Mouse (Mus musculus) cortical plate, adult 2 months (tissue): ENCODE data around the gene Hpcal4. TPM values are rescaled to one million over a fixed set of nuclear protein-coding genes. Genes with fewer than 3 reads are reported as not detected.
A peak's percentile ranks its signal among the peaks of the same experiment; 100 is the strongest.
"Not testable (repeated sequence)": the region's sequence is repeated elsewhere in the genome, so short reads cannot be mapped to it uniquely, and the experiment has no call there.

Experiments
- H3K27ac ChIP-seq: fragments of 200-500 bp; 2 replicates; pipeline ENCODE4 v1.5.1; 2012; ENCODE audit warnings: low read length, control low read depth, inconsistent platforms; ENCODE audit not compliant: insufficient read depth
- H3K4me1 ChIP-seq: fragments of 200-500 bp; 2 replicates; pipeline ENCODE4 v1.6.1; 2011; ENCODE audit warnings: low read length; ENCODE audit not compliant: control insufficient read depth, insufficient read depth
- H3K4me3 ChIP-seq: fragments of 200-500 bp; 2 replicates; pipeline ENCODE4 v1.5.1; 2011; ENCODE audit warnings: mild to moderate bottlenecking, low read length, control low read depth; ENCODE audit not compliant: insufficient read depth
- CTCF ChIP-seq: fragments of 200-500 bp; IDR thresholded peaks from 2 replicates; pipeline ENCODE4 v1.5.1; 2011; ENCODE audit warnings: mild to moderate bottlenecking, control low read depth, low read length; ENCODE audit not compliant: insufficient read depth; ENCODE audit errors: extremely low read depth
- POLR2A ChIP-seq: fragments of 200-500 bp; IDR thresholded peaks from 2 replicates; pipeline ENCODE4 v1.6.1; 2011; ENCODE audit warnings: mild to moderate bottlenecking, low read length, control low read depth; ENCODE audit not compliant: insufficient read depth; ENCODE audit errors: extremely low read depth
- polyA plus RNA-seq: library from polyadenylated mRNA; depleted of rRNA; stranded (reverse); fragments of >200 nt; gene quantifications from 2 replicates; pipeline ENCODE4 v1.2.3, GENCODE M21; 2012

Hpcal4 gene
- polyA plus RNA-seq, 1 experiment: 562 TPM

DNA sequence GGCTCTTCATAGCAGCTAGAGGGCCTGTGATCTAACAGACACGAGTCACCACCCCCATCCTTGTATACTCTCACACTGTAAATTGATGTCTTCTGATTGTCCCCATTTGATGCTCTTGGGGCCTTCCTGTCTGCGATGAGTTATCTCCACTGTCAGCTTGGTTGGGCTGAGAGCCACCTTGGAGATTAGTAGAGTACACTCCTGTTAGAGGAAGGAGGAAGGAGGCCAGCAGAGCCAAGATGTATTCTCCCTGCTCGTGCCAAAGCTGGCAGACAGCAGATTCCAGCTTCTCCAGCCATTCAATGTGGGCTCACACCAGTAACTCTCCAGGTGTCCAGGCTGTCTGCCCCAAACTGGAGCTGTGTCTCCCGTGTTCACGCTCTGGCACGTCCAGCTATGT is 22.5 kb upstream of the Hpcal4 start:
- TF ChIP-seq POLR2A (no peak), CTCF (no peak)
- H3K27ac ChIP-seq: no peak overlapping the region
- peaks cover 5% of the 10 kb centered on the region; the same call in 1 of the 2 replicates for H3K4me1 ChIP-seq
- H3K4me3 ChIP-seq: no peak overlapping the region

DNA sequence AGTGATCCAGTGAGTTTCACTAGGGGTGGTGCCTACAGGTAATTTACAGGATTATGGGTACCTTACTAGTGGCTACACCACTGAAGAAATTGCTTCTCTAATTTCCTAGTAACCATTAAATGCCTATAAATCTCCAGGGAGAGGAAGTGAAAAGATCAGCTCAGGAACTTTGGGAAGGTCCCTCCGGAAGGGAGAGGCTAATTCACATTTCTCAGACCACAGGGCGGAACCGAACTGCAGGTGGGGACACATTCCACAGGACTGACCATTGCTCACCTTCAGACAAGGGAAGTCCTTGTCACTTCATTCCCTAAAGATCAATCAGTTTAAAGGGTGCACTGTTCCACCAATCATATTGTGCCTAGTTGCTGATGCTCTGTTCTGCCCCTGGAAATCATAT is 21.8 kb upstream of the Hpcal4 start:
- H3K4me3 ChIP-seq, H3K27ac ChIP-seq, H3K4me1 ChIP-seq: not testable (repeated sequence)

DNA sequence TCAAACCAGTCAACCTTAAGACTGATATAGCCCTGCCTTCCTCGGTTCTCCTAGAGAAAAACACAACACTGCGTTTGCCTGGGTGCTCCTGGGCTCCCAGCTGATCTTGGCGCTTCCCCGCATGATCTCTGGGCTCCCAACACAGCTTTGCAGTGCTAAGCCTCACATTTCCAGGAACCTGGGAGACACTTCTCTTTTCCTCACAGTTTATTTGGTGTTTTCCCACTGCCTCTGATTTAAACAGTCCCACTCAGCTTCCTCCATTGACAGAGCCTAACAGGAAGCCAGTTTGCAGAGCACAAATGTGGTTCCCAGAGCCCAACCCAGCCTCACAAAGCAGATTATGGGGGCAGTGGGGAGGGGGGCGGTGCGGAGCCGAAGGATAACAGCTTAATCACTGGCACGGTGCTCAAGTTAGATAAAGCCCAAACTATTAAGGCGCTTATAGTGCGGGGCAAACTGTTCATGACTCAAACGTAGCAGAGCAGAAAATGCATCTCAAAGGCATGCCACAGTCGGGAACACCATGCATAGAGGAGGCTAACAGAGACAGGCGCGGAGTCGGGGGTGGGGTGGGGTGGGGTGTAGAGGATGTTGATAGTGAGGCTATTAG is 20.6 kb upstream of the Hpcal4 start:
- H3K4me1 ChIP-seq: peaks cover 5% of the 10 kb centered on the region; the same call in 1 of the 2 replicates
- H3K4me3 ChIP-seq: no peak overlapping the region
- no peak for TF ChIP-seq CTCF
- TF ChIP-seq POLR2A: no peak
- no peak overlapping the region for H3K27ac ChIP-seq

DNA sequence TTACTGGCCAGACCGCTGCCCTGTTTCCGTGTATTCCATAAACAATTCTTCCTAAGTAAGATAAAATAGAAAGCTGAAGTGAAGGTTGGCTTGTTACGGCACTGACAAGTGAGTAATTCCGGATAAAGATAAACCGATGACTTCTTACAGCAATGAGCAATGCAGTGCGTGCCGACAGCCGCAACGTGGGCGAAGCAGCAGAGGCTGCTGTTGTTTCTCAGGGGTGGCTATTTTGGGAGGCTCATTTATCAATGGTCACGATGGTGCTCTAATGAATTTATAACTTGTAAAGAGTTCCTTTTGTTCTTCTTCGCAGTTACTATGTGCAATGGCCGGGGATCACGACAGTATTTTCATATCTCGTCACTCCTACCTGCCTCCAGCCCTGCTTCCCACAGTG is 18.9 kb upstream of the Hpcal4 start:
- H3K27ac ChIP-seq: no peak overlapping the region
- TF ChIP-seq CTCF: no peak
- TF ChIP-seq POLR2A: no peak

GRCm38 (mm10) chr4:123171811-123172210 is 11.2 kb upstream of the Hpcal4 start:
- no peak for TF ChIP-seq POLR2A
- no peak for TF ChIP-seq CTCF
- Histone ChIP-seq H3K4me1 (no peaks in the 10 kb centered on the region), H3K27ac (no peak overlapping the region), H3K4me3 (no peak overlapping the region)

More for the DNA sequence above, 18.9 kb upstream of the Hpcal4 start:
- H3K4me3 ChIP-seq: no peak overlapping the region
- H3K4me1 ChIP-seq: peaks cover 5% of the 10 kb centered on the region; the same call in 1 of the 2 replicates

DNA sequence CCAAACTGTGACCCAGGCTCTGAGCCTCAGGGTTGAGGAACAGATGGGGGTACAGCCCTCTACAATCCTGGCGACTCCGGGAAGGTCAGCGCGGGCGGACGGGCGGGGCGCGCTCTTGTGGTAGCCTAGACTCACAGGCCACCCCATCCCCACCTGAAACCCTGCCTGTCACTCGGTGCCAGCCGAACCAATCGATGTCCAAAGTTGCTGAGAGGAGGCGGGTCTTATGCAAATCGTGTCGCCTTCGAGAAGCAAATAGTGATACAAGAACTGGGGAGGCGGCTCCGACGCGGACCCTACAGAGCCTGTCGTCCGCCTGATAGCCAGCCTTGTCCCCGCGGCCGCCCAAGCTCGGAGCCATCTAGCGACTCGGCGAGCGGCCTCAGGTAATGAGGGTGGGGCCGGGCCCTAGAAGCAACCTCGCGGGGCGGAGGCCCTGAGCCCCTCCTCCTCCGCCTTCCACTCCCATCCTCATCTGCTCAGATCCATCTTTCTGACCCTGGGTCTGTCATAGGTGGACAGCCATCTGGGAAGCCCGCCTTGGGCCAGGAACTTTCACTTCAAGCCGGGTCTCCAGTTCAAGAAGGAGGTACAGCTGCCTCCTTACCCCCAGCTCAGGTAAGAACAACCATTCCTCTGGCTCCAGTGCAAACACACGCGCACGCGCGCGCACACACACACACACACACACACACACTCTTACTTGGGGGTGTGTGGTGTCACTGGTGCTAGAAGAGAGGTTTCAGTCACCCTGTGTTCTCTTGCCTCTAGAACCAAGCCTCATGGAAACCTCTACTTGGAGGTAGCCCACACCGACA is 421 bp downstream of the Hpcal4 start:
- Histone ChIP-seq H3K27ac (peak overlapping the region; percentile 53), H3K4me1 (peaks cover 6% of the 10 kb centered on the region; the same call in 1 of the 2 replicates), H3K4me3 (peak overlapping the region; percentile 62)
- TF ChIP-seq CTCF: no peak
- TF ChIP-seq POLR2A: peak; percentile 76

DNA sequence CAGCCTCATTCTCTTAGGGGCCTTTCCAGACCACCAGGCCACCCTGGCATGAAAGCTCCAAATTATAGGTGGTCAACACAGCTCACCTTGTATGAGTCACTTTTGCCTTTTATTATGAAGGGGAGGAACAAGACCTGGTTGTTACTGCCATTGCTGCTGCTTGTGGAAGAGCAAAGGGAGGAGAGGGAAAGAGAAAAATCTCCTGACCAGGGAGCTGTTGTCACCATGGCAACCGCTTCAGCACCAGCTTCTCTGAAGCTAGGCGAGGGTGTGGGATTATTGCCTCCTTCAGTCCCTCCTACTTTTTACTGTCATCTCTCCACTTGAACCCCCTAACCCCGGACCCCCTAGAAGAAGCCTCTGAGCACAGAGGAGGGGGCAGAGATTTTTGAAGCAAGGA is 1.8 kb downstream of the Hpcal4 start:
- H3K27ac ChIP-seq: peak overlapping the region; percentile 51; the same call in 1 of the 2 replicates
- H3K4me1 ChIP-seq: peaks cover 6% of the 10 kb centered on the region; the same call in 1 of the 2 replicates
- peak overlapping the region; percentile 62 for H3K4me3 ChIP-seq
- peak; percentile 39; the same call in 1 of the 2 replicates for TF ChIP-seq POLR2A
- TF ChIP-seq CTCF: no peak

GRCm38 (mm10) chr4:123192336-123192735 is 9.3 kb downstream of the Hpcal4 start:
- no peak overlapping the region for H3K4me3 ChIP-seq
- no peak overlapping the region for H3K27ac ChIP-seq
- peaks cover 6% of the 10 kb centered on the region; the same call in 1 of the 2 replicates for H3K4me1 ChIP-seq
- TF ChIP-seq POLR2A: no peak
- no peak for TF ChIP-seq CTCF

DNA sequence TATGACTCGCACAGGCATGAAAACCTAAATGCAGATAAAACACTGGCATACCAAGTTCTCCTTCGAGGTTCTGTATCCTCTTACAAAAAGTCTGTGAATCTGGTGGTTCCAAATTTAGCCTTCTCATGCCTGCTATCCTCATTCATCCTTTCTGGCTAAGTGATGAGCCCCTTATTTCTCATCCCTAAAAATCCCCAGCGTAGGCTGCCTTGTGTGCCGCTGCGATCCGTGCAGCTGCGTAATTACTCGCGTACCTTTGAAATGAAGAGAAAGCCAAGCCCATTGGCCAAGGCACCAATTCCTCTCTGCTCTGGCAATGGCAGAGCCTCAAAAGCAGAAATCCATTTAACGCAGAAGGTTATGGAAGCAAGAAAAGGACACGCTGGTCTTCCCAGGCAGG is 10.8 kb downstream of the Hpcal4 start:
- peaks cover 6% of the 10 kb centered on the region; the same call in 1 of the 2 replicates for H3K4me1 ChIP-seq
- 0 out of 2 replicates have a peak overlapping the region, but pooled peaks have one; percentile 17 for H3K27ac ChIP-seq
- TF ChIP-seq CTCF (no peak), POLR2A (no peak)
- H3K4me3 ChIP-seq: no peak overlapping the region

DNA sequence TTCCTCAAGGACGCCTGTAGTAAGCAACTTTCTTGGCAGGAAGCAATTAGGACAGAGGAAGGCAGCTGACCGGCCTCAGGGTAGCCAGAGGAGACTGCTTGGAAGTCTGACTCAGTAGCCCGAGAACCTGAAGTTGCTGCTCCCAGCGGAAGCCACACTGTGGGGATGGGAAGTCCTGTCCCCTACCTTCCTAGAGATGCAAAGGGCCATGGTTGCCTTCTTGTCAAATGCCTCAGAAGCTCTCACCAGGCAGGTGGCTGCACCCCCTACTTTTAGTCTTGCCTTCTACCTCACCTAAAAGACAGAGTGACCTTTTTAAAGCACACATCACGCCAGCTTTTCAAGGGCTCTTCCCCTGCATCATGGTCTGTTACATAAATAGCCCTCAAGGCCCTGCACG is 13.7 kb downstream of the Hpcal4 start:
- no peak for TF ChIP-seq POLR2A
- TF ChIP-seq CTCF: no peak
- Histone ChIP-seq H3K4me3 (no peak overlapping the region), H3K4me1 (peaks cover 6% of the 10 kb centered on the region; the same call in 1 of the 2 replicates), H3K27ac (no peak overlapping the region)
